Mouse (Mus musculus) heart, embryonic 14.5 days (tissue): ENCODE data around the gene Rab44. TPM values are rescaled to one million over a fixed set of nuclear protein-coding genes. Genes with fewer than 3 reads are reported as not detected.

ENCODE experiments used
- ATAC-seq: fragments of 200-750 bp; cut with Nextera tagmentation; 2 replicates; pipeline ENCODE4 v1.8.0; 2017; ENCODE audit warnings: low read depth, moderate TSS enrichment; ENCODE audit not compliant: insufficient number of reproducible peaks, insufficient read depth, low FRiP score
- H3K27ac ChIP-seq, 2 experiments: fragments of 200-500 bp in 1 of 2; fragments of 300-500 bp in 1 of 2; sonication (generic) in 1 of 2; replicated peaks in 1 of 2; 2 replicates each; pipeline ENCODE4 v1.5.1; 2012 to 2014; ENCODE audit warnings: low read depth in 2 of 2, low read length in 2 of 2, control low read depth in 1 of 2, mild to moderate bottlenecking in 1 of 2, mixed read lengths in 1 of 2; ENCODE audit not compliant: control insufficient read depth in 1 of 2, insufficient read depth in 1 of 2
- H3K27me3 ChIP-seq: fragments of 300-500 bp; sonication (generic); 2 replicates; pipeline ENCODE4 v1.6.1; 2014; ENCODE audit warnings: mild to moderate bottlenecking, low read length, control low read depth; ENCODE audit not compliant: control insufficient read depth, insufficient read depth
- H3K36me3 ChIP-seq: fragments of 300-500 bp; sonication (generic); 2 replicates; pipeline ENCODE4 v1.6.1; 2014; ENCODE audit warnings: mild to moderate bottlenecking, control low read depth, low read length, mixed read lengths; ENCODE audit not compliant: control insufficient read depth, insufficient read depth
- H3K4me1 ChIP-seq, 2 experiments: fragments of 200-500 bp in 1 of 2; fragments of 300-500 bp in 1 of 2; sonication (generic) in 1 of 2; 2 replicates each; pipeline ENCODE4 v1.6.1; 2012 to 2014; ENCODE audit warnings: low read length in 2 of 2, control low read depth in 1 of 2, mixed read lengths in 1 of 2; ENCODE audit not compliant: control insufficient read depth in 2 of 2, insufficient read depth in 2 of 2
- H3K4me2 ChIP-seq: fragments of 300-500 bp; sonication (generic); 2 replicates; pipeline ENCODE4 v1.6.1; 2014; ENCODE audit warnings: mild to moderate bottlenecking, low read length
- H3K4me3 ChIP-seq, 2 experiments: fragments of 200-500 bp in 1 of 2; fragments of 300-500 bp in 1 of 2; sonication (generic) in 1 of 2; 2 replicates each; pipeline ENCODE4 v1.5.1; 2012 to 2014; ENCODE audit warnings: low read length in 2 of 2, mild to moderate bottlenecking in 2 of 2, control low read depth in 1 of 2, low read depth in 1 of 2, moderate library complexity in 1 of 2; ENCODE audit not compliant: control insufficient read depth in 1 of 2, insufficient read depth in 1 of 2
- H3K9ac ChIP-seq: fragments of 300-500 bp; sonication (generic); 2 replicates; pipeline ENCODE4 v1.6.1; 2014; ENCODE audit warnings: mild to moderate bottlenecking, low read length
- H3K9me3 ChIP-seq: fragments of 300-500 bp; sonication (generic); 2 replicates; pipeline ENCODE4 v1.6.1; 2016; ENCODE audit warnings: low read length, control low read depth; ENCODE audit not compliant: control insufficient read depth
- WGBS: fragments of 180-500 bp; shearing (Covaris S2); extraction: QIAGEN DNeasy Blood & Tissue Kit; methylation state at CpG from one replicate; pipeline ENCODE4 v1.1.7; 2014; 5-methylcytosine and 5-hydroxymethylcytosine counted together
- polyA plus RNA-seq: library from polyadenylated mRNA; unstranded; fragments of >200 nt; fragmentation: Nextera tagmentation; extraction: Ambion mirVana; gene quantifications from 2 replicates; pipeline ENCODE4 v1.2.1, GENCODE M21; 2014

Rab44 gene
- polyA plus RNA-seq, 1 experiment from 2014 or later = 0.23 TPM

DNA sequence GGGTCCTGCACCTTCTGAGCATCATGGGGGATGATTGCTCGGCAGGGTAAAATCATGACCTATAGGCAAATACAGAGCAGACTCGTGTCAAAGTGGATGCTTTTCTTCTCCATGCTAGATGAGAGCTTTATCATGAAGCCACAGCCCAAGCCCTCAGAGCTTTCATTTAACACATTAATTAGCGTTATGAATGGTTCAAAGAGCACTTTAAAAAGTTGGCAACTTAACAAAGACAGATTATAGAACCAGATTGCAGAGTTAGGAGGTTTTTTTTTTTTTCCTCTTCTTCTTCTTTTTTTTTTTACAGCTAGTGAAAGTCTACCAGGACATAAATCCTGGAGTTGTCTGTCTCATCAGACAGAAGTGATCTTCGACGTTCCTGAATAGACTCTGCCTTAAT lies 15.4 kb downstream of the Rab44 start:
- no peak overlapping the region for H3K4me3 ChIP-seq
- no peak for ATAC-seq
- H3K36me3 ChIP-seq = no peaks in the 10 kb centered on the region
- H3K27ac ChIP-seq = no peak overlapping the region
- no peaks in the 10 kb centered on the region for H3K9me3 ChIP-seq
- no peak overlapping the region for H3K4me2 ChIP-seq
- H3K9ac ChIP-seq = no peak overlapping the region
- no peaks in the 10 kb centered on the region for H3K27me3 ChIP-seq
- H3K4me1 ChIP-seq = no peaks in the 10 kb centered on the region
- 66% methylated on average over 5 of the region's 5 CpGs for WGBS

DNA sequence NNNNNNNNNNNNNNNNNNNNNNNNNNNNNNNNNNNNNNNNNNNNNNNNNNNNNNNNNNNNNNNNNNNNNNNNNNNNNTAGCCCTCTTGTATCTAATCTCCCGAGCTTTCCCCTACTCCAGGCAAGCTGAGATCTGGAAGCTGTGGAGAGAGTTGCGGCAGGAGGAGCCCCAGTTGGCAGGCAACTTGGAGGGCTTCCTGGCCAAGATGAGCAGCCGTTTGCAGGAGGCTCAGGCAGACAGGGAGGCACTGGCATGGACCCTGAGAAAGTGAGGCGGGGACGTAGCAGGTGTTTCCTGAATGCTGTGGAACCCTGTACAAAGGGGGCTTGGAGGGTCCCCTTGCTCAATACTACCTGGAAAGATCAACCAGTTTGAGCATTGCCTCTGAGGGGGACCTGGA lies 21.1 kb downstream of the Rab44 start:
- Histone ChIP-seq H3K4me2 (no peak overlapping the region), H3K9ac (no peak overlapping the region), H3K4me3 (no peak overlapping the region), H3K27ac (no peak overlapping the region), H3K27me3 (no peaks in the 10 kb centered on the region), H3K36me3 (no peaks in the 10 kb centered on the region), H3K9me3 (no peaks in the 10 kb centered on the region), H3K4me1 (no peaks in the 10 kb centered on the region; a peak in 1 of 4 replicates)
- ATAC-seq = no peak
- 51% methylated on average over 5 of the region's 5 CpGs for whole genome bisulfite sequencing

DNA sequence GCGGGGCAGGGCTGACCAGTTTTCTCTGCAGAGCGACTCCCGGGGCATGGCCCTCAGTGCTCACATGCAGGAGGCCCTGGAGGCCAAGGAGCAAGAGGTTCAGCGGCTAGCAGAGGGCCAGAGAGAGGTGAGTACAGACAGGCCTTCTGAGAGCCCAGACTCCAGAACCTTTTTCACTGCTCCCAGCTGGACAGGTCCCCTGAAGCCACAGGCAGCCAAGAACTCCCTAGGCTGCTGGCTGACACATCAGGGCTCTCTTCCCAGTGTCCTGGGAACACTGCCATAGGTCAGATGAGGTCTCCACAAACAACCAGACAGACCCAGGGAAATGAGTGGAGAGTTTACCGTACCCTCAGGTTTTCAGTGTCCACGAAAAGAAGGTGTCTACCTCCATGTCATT lies 22.3 kb downstream of the Rab44 start:
- H3K4me2 ChIP-seq = no peak overlapping the region
- H3K4me3 ChIP-seq = no peak overlapping the region
- H3K9me3 ChIP-seq = no peaks in the 10 kb centered on the region
- no peaks in the 10 kb centered on the region for H3K27me3 ChIP-seq
- ATAC-seq = no peak
- 68% methylated on average over 6 of the region's 6 CpGs for WGBS
- no peak overlapping the region for H3K27ac ChIP-seq
- no peaks in the 10 kb centered on the region for H3K36me3 ChIP-seq
- H3K4me1 ChIP-seq = no peaks in the 10 kb centered on the region; a peak in 1 of 4 replicates
- no peak overlapping the region for H3K9ac ChIP-seq

DNA sequence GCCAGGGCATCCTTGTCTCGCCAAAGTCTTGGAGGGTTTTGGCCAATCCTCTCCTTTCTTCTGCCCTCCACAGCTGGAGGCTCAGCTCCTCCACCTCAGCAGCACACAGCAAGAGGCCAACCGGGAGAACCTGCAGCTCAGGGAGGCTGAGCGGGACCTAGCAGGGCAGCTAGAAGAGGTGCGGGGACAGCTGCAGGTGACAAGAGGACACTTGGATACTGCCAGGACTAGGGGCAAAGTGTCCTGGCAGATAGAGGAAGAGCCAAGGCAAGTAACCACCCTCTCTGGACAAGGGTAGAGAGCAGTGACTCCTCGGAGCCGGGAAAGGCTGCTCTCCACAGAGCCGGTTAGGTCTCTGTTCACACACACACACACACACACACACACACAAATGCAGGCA lies 24.0 kb downstream of the Rab44 start:
- no peaks in the 10 kb centered on the region; a peak in 1 of 4 replicates for H3K4me1 ChIP-seq
- H3K9me3 ChIP-seq = no peaks in the 10 kb centered on the region
- no peaks in the 10 kb centered on the region for H3K27me3 ChIP-seq
- no peak overlapping the region for H3K4me2 ChIP-seq
- no peak overlapping the region for H3K9ac ChIP-seq
- no peak for ATAC-seq
- 72% methylated on average over 7 of the region's 7 CpGs for WGBS
- H3K4me3 ChIP-seq = no peak overlapping the region
- no peak overlapping the region for H3K27ac ChIP-seq
- no peaks in the 10 kb centered on the region for H3K36me3 ChIP-seq

DNA sequence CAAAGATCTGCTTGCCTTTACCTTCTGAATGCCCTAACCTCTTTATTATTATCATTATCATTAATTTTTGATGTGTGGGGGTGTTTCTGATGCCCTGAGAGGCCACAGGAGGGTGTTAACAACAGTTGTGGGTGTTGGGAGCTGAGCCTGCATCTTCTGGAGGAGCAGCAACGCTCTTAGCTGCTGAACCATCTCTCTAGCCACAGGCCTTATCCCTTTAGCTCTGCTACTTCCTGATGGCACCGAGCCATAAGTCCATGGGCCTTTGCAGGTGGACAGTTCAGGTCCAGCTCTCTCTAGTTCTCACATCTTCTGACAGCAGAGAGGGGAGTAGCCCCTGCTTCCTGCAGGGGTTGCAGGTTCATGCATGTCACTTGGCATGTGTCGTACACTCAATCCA lies 27.6 kb downstream of the Rab44 start:
- no peak overlapping the region for H3K4me3 ChIP-seq
- no peak overlapping the region for H3K4me2 ChIP-seq
- H3K9me3 ChIP-seq = no peaks in the 10 kb centered on the region
- no peak overlapping the region for H3K27ac ChIP-seq
- WGBS = 78% methylated on average over 3 of the region's 3 CpGs
- H3K27me3 ChIP-seq = no peaks in the 10 kb centered on the region
- H3K9ac ChIP-seq = no peak overlapping the region
- ATAC-seq = no peak
- no peaks in the 10 kb centered on the region for H3K36me3 ChIP-seq
- peaks cover 0 to 2% of the 10 kb centered on the region in 2 experiments; a peak in 1 of 4 replicates for H3K4me1 ChIP-seq

DNA sequence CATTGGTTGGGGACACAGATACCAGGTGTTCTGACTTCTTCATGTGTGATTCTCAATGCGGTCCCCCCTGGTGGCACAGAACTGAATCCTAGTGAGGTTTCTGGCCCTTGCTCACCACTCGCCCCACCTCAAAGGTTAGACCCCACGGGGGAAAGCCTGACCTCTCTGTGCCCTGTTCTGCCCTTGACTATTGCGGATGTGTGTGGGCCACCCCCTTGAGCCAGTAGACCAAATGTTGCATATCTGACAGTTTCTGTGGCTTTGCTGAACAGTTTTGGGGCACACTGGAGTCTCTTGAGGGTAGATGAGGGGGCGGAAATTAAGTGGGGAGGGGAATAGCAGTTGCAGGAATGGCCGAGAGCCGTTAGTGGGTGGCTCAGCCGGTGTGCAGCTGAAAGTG lies 29.3 kb downstream of the Rab44 start:
- WGBS = 78% methylated on average over 8 of the region's 8 CpGs

DNA sequence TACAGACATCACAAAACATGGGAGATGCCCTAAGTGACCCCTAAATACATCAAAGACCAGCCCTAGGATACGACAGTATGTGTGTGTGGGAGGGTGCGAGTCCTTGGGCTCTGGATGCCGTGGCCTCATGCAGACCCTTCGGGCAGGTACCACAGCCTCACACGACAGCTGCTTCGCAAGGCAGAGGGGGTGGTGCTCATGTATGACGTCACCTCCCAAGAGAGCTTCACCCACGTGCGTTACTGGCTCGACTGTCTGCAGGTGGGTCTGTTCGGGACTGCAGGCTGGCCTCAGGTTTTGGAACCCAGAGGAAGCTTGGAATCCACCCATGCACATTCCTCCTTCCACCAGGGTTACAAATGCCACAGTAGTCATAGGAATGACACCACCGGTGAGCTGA lies 31.2 kb downstream of the Rab44 start:
- Histone ChIP-seq H3K9ac (no peak overlapping the region), H3K4me1 (peaks cover 7 to 10% of the 10 kb centered on the region in 2 experiments; a peak in 3 of 4 replicates), H3K27ac (no peak overlapping the region), H3K4me3 (no peak overlapping the region), H3K27me3 (no peaks in the 10 kb centered on the region), H3K36me3 (no peaks in the 10 kb centered on the region), H3K9me3 (no peaks in the 10 kb centered on the region), H3K4me2 (no peak overlapping the region)
- 86% methylated on average over 12 of the region's 12 CpGs for WGBS
- ATAC-seq = no peak

More for the DNA sequence above, 29.3 kb downstream of the Rab44 start:
- Histone ChIP-seq H3K36me3 (no peaks in the 10 kb centered on the region), H3K9ac (no peak overlapping the region), H3K27me3 (no peaks in the 10 kb centered on the region), H3K4me3 (no peak overlapping the region), H3K27ac (no peak overlapping the region), H3K4me1 (peaks cover 7 to 10% of the 10 kb centered on the region in 2 experiments; a peak in 3 of 4 replicates), H3K4me2 (no peak overlapping the region), H3K9me3 (no peaks in the 10 kb centered on the region)
- no peak for ATAC-seq

DNA sequence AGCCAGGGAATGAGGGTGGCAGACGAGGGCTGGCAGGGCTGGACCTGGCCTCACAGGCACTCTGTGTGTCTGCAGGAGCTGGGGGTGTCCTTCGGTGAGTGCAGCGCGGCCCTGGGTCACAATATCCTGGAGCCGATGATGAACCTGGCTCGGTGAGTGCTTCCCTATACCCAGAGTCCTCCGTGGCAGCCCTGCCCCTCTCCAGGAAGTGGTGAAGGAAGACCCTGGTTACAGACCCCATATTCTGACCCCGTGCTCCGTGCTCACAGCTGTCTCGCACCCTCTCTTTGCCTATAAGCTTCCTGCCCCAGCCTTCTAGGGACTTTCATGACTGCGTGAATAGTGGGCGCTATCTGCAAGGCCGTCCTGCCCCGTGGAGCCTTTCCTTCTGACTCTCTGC lies 33.3 kb downstream of the Rab44 start:
- Histone ChIP-seq H3K36me3 (no peaks in the 10 kb centered on the region), H3K27ac (no peak overlapping the region), H3K4me1 (peaks cover 7 to 10% of the 10 kb centered on the region in 2 experiments; a peak in 3 of 4 replicates), H3K4me2 (no peak overlapping the region), H3K9ac (no peak overlapping the region), H3K9me3 (no peaks in the 10 kb centered on the region), H3K27me3 (no peaks in the 10 kb centered on the region), H3K4me3 (no peak overlapping the region)
- WGBS = 78% methylated on average over 14 of the region's 14 CpGs
- no peak for ATAC-seq
